Mouse (Mus musculus) E14TG2a.4 (cell line): Measurements from ENCODE around the gene Mybph.

Experiments
- CTCF ChIP-seq: conservative IDR thresholded peaks from 2 replicates; pipeline ENCODE4 v1.5.1; 2014; ENCODE audit warnings: low read length
- NANOG ChIP-seq: IDR thresholded peaks from 2 replicates; pipeline ENCODE4 v1.6.1; 2014; ENCODE audit warnings: borderline replicate concordance, low read length, mixed read lengths

DNA sequence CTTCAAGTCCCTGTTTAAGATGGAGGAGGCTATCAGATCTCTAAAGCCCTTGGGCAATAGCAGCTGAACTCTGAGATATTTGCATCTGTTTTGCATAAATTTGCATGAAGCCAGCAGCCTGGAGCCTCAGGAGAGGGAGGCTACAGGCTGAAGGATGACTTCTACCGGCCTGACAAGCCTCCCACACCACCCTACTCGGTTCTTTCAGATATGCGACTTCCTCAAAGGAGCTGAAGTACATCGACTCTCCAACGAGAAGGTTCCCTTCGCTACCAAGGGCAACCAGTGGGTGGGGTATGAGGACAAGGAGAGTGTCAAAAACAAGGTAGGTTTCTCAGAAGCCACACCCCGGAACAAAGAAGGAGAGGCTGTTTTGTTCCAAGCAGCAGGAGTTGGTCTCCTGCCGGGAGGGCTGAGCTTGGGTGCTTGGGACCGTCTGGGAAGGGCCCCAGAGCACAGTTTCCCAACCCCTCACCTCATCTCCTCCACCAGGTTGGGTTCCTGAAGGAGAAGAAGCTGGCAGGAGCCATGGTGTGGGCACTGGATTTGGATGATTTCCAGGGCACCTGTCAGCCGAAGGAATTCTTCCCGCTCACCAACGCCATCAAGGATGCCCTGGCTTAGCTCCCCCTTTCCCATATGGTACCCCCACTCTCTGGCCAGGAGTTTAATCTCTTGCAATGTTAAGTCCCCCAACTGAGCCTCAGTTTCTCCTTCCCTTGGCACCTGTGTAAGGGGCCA, 4.1 kb upstream of the Mybph start:
- TF ChIP-seq CTCF, result no peak
- no peak for TF ChIP-seq NANOG
